Mouse (Mus musculus): ENCODE measurements at regions not wholly inside any gene's neighbourhood (a gene's known extent, or its start where the extent isn't known, plus 50 kb on each side); places are given as distances from the start of the nearest gene placed in this dataset.

- no peak for DNase-seq (ENCODE audit: low spot score in 2 of 2)
Observed at GRCm38 (mm10) chr9:27242325-27242724, 56.7 kb upstream of the Igsf9b start.

- no peak for DNase-seq (ENCODE audit: low spot score in 2 of 2)
Observed at GRCm38 (mm10) chr9:27240926-27241325, 58.1 kb upstream of the Igsf9b start.

DNA sequence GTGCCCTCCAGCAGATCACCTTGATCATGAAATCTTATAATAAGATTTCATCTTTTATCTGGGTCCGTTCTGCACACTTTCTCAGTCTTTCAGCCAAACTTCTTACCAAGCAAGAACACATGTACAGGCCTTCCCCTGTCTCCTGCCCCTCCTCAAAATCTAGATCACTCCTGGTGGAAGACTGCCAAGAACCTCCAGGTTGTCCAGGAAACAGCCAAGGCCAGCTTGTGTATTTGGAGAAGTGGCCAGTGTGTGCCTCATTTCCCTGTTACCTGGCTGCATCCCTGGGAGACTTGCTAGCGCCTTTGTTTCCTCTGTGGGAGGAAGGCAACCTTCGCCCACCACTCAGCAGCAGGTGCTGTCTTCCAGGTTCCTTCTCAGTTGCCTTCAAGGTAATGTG lies 58.5 kb upstream of the Igsf9b start:
- DNase-seq (ENCODE audit: low spot score in 2 of 2) = no peak

GRCm38 (mm10) chr9:27232692-27233091 lies 66.3 kb upstream of the Igsf9b start:
- DNase-seq (ENCODE audit: low spot score in 2 of 2) = no peak

DNA sequence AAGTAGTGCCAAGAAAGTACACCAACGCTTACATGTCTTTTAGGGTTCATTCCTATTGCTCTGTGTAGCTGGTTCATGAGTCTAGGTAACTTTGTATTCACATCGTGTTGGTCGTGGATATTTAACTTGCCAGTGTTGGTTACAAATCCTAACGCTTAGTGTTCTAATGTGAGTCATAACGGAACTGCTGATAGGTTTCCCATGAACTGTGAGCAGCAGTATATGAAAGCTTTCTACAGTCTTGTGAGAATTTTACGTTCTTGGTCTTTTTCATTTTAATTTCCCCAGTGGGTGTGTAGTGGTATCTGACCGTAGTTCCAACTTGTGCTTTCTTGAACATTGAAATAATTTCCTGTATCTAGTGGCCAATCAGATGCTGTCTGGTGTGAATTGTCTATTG lies 71.5 kb upstream of the Igsf9b start:
- DNase-seq (ENCODE audit: low spot score in 2 of 2) = no peak

GRCm38 (mm10) chr9:27221183-27221582 lies 66.0 kb upstream of the Jam3 start:
- no peak for DNase-seq (ENCODE audit: low spot score in 2 of 2)

GRCm38 (mm10) chr9:27216024-27216423 lies 60.8 kb upstream of the Jam3 start:
- DNase-seq (ENCODE audit: low spot score in 2 of 2) = no peak

- DNase-seq (ENCODE audit: low spot score in 2 of 2) = no peak
Observed at GRCm38 (mm10) chr9:27214023-27214422, 58.8 kb upstream of the Jam3 start.

DNA sequence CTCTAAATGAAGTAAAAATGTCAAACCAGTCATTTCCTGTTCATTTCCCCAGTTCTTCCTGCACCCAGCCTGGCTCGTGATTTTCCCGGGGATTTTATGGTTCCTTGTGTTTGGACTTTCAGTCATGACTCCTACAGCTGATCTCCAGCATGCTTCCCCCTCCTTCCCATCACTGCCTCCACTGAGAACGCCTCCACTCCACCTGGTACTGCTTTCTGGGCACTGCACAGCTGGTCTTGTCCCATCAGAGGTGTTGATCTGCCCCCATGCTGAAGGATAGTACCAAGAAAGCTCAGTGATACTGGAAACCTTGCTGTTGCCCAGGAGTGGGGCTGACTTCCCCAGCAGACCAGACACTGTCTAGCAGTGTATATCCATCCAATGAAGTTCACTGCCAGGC lies 53.6 kb upstream of the Jam3 start:
- DNase-seq (ENCODE audit: low spot score in 2 of 2) = peak in 1 of 2 experiments; percentile 18

Measured in layer of hippocampus, adult 18-20 months (tissue).